Mouse (Mus musculus) liver, embryonic 15.5 days (tissue): Measurements from ENCODE around the gene Kif15. TPM values are rescaled to one million over a fixed set of nuclear protein-coding genes. Genes with fewer than 3 reads are reported as not detected.

Experiments
- ATAC-seq: fragments of 200-750 bp; cut with Nextera tagmentation; 2 replicates; pipeline ENCODE4 v1.8.0; 2017; ENCODE audit warnings: moderate number of reproducible peaks, mild to moderate bottlenecking, moderate library complexity; ENCODE audit not compliant: insufficient read depth
- H3K27ac ChIP-seq: fragments of 300-500 bp; sonication (generic); replicated peaks from 2 replicates; pipeline ENCODE4 v1.5.1; 2015; ENCODE audit warnings: mild to moderate bottlenecking, inconsistent platforms
- H3K27me3 ChIP-seq: fragments of 300-500 bp; sonication (generic); 2 replicates; pipeline ENCODE4 v1.6.1; 2015; ENCODE audit warnings: mild to moderate bottlenecking, inconsistent platforms
- H3K36me3 ChIP-seq: fragments of 300-500 bp; sonication (generic); replicated peaks from 2 replicates; pipeline ENCODE4 v1.6.1; 2015; ENCODE audit warnings: moderate library complexity, mild to moderate bottlenecking, inconsistent platforms
- H3K4me1 ChIP-seq: fragments of 300-500 bp; sonication (generic); replicated peaks from 2 replicates; pipeline ENCODE4 v1.6.1; 2015; ENCODE audit warnings: inconsistent platforms
- H3K4me2 ChIP-seq: fragments of 300-500 bp; sonication (generic); 2 replicates; pipeline ENCODE4 v1.6.1; 2015; ENCODE audit warnings: moderate library complexity, mild to moderate bottlenecking, inconsistent platforms
- H3K4me3 ChIP-seq: fragments of 300-500 bp; sonication (generic); replicated peaks from 2 replicates; pipeline ENCODE4 v1.5.1; 2015; ENCODE audit warnings: mild to moderate bottlenecking, inconsistent platforms
- H3K9ac ChIP-seq: fragments of 300-500 bp; sonication (generic); 2 replicates; pipeline ENCODE4 v1.6.1; 2015; ENCODE audit warnings: moderate library complexity, mild to moderate bottlenecking, inconsistent platforms
- H3K9me3 ChIP-seq: fragments of 300-500 bp; sonication (generic); replicated peaks from 2 replicates; pipeline ENCODE4 v1.6.1; 2016; ENCODE audit warnings: inconsistent platforms
- WGBS: fragments of 180-500 bp; shearing (Covaris S2); methylation state at CpG from one replicate; pipeline ENCODE4 v1.1.7; 2015; ENCODE audit warnings: mixed read lengths; ENCODE audit not compliant: insufficient replicate concordance; 5-methylcytosine and 5-hydroxymethylcytosine counted together
- polyA plus RNA-seq: library from polyadenylated mRNA; unstranded; fragments of >200 nt; fragmentation: Nextera tagmentation; extraction: Ambion mirVana; gene quantifications from 2 replicates; pipeline ENCODE4 v1.2.1, GENCODE M21; 2015

Gene Kif15
- 30.0 and 30.8 TPM in 2 replicates for polyA plus RNA-seq

- WGBS, result under 1% methylated on average over 64 of the region's 64 CpGs
- Histone ChIP-seq H3K4me2 (peak within 1 kb of the TSS; percentile 75), H3K27me3 (no peaks in the 10 kb centered on the region), H3K4me3 (peak within 1 kb of the TSS; percentile 92), H3K9me3 (no peaks in the 10 kb centered on the region), H3K27ac (peak within 1 kb of the TSS; percentile 76), H3K36me3 (peaks cover 31% of the 10 kb centered on the region), H3K4me1 (peaks cover 27% of the 10 kb centered on the region), H3K9ac (peak within 1 kb of the TSS; percentile 71)
- ATAC-seq, result peak; percentile 93
These were observed at the start of gene Kif15, which contains the start of gene 1110059G10Rik for GRCm38 (mm10) chr9:122950643-122951475. Kif15 (plus strand) TSS chr9:122951046. 1110059G10Rik (minus strand) TSS chr9:122951000.

GRCm38 (mm10) chr9:122901047-122901446, 49.8 kb upstream of the Kif15 start:
- ATAC-seq, result no peak
- Histone ChIP-seq H3K4me1 (no peaks in the 10 kb centered on the region), H3K36me3 (no peaks in the 10 kb centered on the region), H3K9me3 (no peaks in the 10 kb centered on the region), H3K9ac (no peak overlapping the region), H3K27ac (no peak overlapping the region), H3K27me3 (peaks cover 9% of the 10 kb centered on the region; the same call in 1 of the 2 replicates), H3K4me2 (no peak overlapping the region), H3K4me3 (no peak overlapping the region)
- 57% methylated on average over 2 of the region's 2 CpGs for WGBS

- no peak for ATAC-seq
- Histone ChIP-seq H3K9ac (no peak overlapping the region), H3K36me3 (no peaks in the 10 kb centered on the region), H3K4me2 (peak overlapping the region; percentile 53), H3K4me3 (peak overlapping the region; percentile 38), H3K27me3 (peaks cover 9% of the 10 kb centered on the region; the same call in 1 of the 2 replicates), H3K9me3 (no peaks in the 10 kb centered on the region), H3K27ac (no peak overlapping the region), H3K4me1 (no peaks in the 10 kb centered on the region)
- 19% methylated on average over 32 of the region's 32 CpGs for WGBS
These were observed 47.9 kb upstream of the Kif15 start for GRCm38 (mm10) chr9:122902717-122903535.

GRCm38 (mm10) chr9:122922436-122922835, 28.4 kb upstream of the Kif15 start:
- peaks cover 5% of the 10 kb centered on the region; the same call in 1 of the 2 replicates for H3K4me1 ChIP-seq
- peaks cover 36% of the 10 kb centered on the region for H3K27me3 ChIP-seq
- ATAC-seq, result no peak
- H3K4me2 ChIP-seq, result peak overlapping the region; percentile 74
- H3K36me3 ChIP-seq, result peaks cover 17% of the 10 kb centered on the region
- no peak overlapping the region for H3K9ac ChIP-seq
- no peaks in the 10 kb centered on the region for H3K9me3 ChIP-seq
- no peak overlapping the region for H3K27ac ChIP-seq
- H3K4me3 ChIP-seq, result peak overlapping the region; percentile 62
- 25% methylated on average over 3 of the region's 3 CpGs for WGBS

- H3K4me1 ChIP-seq, result peaks cover 5% of the 10 kb centered on the region; the same call in 1 of the 2 replicates
- no peak; the same call in 1 of the 2 replicates for ATAC-seq
- peaks cover 20% of the 10 kb centered on the region for H3K36me3 ChIP-seq
- no peak within 1 kb of the TSS for H3K27ac ChIP-seq
- peak within 1 kb of the TSS; percentile 62 for H3K4me3 ChIP-seq
- H3K27me3 ChIP-seq, result peaks cover 36% of the 10 kb centered on the region
- peak within 1 kb of the TSS; percentile 74 for H3K4me2 ChIP-seq
- peak within 1 kb of the TSS; percentile 56 for H3K9ac ChIP-seq
- no peaks in the 10 kb centered on the region for H3K9me3 ChIP-seq
- 1% methylated on average over 43 of the region's 43 CpGs for WGBS
These were observed 27.9 kb upstream of the Kif15 start, which contains the start of gene Zfp105 for GRCm38 (mm10) chr9:122922936-122923381. Zfp105 (plus strand) TSS chr9:122923072.

GRCm38 (mm10) chr9:122928915-122929314, 21.9 kb upstream of the Kif15 start:
- peaks cover 48% of the 10 kb centered on the region for H3K36me3 ChIP-seq
- 40% methylated on average over 3 of the region's 3 CpGs for WGBS

GRCm38 (mm10) chr9:122998406-122999192, 47.8 kb downstream of the Kif15 start:
- Histone ChIP-seq H3K4me3 (no peak overlapping the region), H3K27ac (no peak overlapping the region), H3K9me3 (no peaks in the 10 kb centered on the region), H3K36me3 (peaks cover 93% of the 10 kb centered on the region), H3K9ac (no peak overlapping the region), H3K4me1 (no peaks in the 10 kb centered on the region), H3K4me2 (no peak overlapping the region), H3K27me3 (no peaks in the 10 kb centered on the region)
- WGBS, result 79% methylated on average over 10 of the region's 10 CpGs
- no peak for ATAC-seq

More at GRCm38 (mm10) chr9:122928915-122929314, 21.9 kb upstream of the Kif15 start:
- no peak overlapping the region for H3K4me2 ChIP-seq
- no peaks in the 10 kb centered on the region for H3K4me1 ChIP-seq
- no peak for ATAC-seq
- H3K9ac ChIP-seq, result no peak overlapping the region
- no peaks in the 10 kb centered on the region for H3K9me3 ChIP-seq
- 0 out of 2 replicates have a peak, but pooled peaks cover under 1% of the 10 kb centered on the region for H3K27me3 ChIP-seq
- H3K27ac ChIP-seq, result no peak overlapping the region
- H3K4me3 ChIP-seq, result no peak overlapping the region

- Histone ChIP-seq H3K9me3 (no peaks in the 10 kb centered on the region), H3K27me3 (no peaks in the 10 kb centered on the region), H3K36me3 (peaks cover 93% of the 10 kb centered on the region), H3K4me2 (no peak overlapping the region), H3K9ac (no peak overlapping the region), H3K4me3 (no peak overlapping the region), H3K27ac (no peak overlapping the region), H3K4me1 (no peaks in the 10 kb centered on the region)
- ATAC-seq, result no peak
- WGBS, result 87% methylated on average over 4 of the region's 4 CpGs
These were observed 48.3 kb downstream of the Kif15 start for GRCm38 (mm10) chr9:122999193-122999586.

GRCm38 (mm10) chr9:123004718-123005117, 53.9 kb downstream of the Kif15 start:
- WGBS, result 98% methylated on average over 2 of the region's 2 CpGs
- Histone ChIP-seq H3K9me3 (no peaks in the 10 kb centered on the region), H3K4me3 (no peak overlapping the region), H3K27ac (no peak overlapping the region), H3K9ac (no peak overlapping the region), H3K4me1 (no peaks in the 10 kb centered on the region), H3K36me3 (peaks cover 97% of the 10 kb centered on the region), H3K4me2 (no peak overlapping the region), H3K27me3 (no peaks in the 10 kb centered on the region)
- ATAC-seq, result no peak

GRCm38 (mm10) chr9:123006071-123006470, 55.2 kb downstream of the Kif15 start:
- Histone ChIP-seq H3K4me1 (no peaks in the 10 kb centered on the region), H3K27ac (no peak overlapping the region), H3K4me2 (no peak overlapping the region), H3K36me3 (peaks cover 97% of the 10 kb centered on the region), H3K9ac (no peak overlapping the region), H3K4me3 (no peak overlapping the region), H3K27me3 (no peaks in the 10 kb centered on the region), H3K9me3 (no peaks in the 10 kb centered on the region)
- WGBS, result 89% methylated on average over 6 of the region's 6 CpGs
- no peak for ATAC-seq
